Mouse (Mus musculus) heart, postnatal 0 days (tissue): ENCODE data around the gene 1700113H08Rik.

Experiments used
- CTCF ChIP-seq: IDR thresholded peaks from 2 replicates; pipeline ENCODE4 v1.5.1; 2016; ENCODE audit warnings: antibody characterized with exemption, control low read depth, low read depth
- EP300 ChIP-seq: IDR thresholded peaks from 2 replicates; pipeline ENCODE4 v1.6.1; 2016; ENCODE audit warnings: antibody characterized with exemption, low read depth

DNA sequence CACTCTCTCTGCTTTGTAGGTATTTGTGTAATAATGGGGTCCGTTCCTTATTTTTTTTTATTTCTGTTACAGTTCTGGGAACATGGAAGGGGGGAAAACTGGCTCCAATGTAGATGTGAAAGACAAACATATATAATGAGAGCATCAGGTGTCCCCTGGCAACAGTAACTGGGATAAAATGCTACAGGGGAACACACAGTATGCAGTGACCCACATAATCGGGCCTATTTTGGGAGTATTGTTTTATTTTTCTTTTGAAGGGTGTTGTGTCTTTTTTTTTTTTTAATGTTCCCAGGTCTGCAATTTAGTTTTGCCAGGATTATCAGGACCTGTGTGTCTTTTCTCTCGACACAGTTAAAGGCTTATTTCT lies 44.1 kb downstream of the 1700113H08Rik start:
- TF ChIP-seq EP300 (no peak), CTCF (no peak)
